Mouse (Mus musculus) ES-CJ7 (cell line): ENCODE data around the gene Mab21l3.
"Not testable (repeated sequence)": the region's sequence is repeated elsewhere in the genome, so short reads cannot be mapped to it uniquely, and the experiment has no call there.

ENCODE experiments used
- DNase-seq: peaks from one replicate; pipeline ENCODE4 v3.0.0; 2011; ENCODE audit warnings: low read depth, low spot score

Mab21l3 gene

GRCm38 (mm10) chr3:101842372-101843094 lies 6.2 kb downstream of the Mab21l3 start:
- DNase-seq = no peak

- DNase-seq = peak; percentile 44
These were observed 9.4 kb downstream of the Mab21l3 start for GRCm38 (mm10) chr3:101839327-101839726.

DNA sequence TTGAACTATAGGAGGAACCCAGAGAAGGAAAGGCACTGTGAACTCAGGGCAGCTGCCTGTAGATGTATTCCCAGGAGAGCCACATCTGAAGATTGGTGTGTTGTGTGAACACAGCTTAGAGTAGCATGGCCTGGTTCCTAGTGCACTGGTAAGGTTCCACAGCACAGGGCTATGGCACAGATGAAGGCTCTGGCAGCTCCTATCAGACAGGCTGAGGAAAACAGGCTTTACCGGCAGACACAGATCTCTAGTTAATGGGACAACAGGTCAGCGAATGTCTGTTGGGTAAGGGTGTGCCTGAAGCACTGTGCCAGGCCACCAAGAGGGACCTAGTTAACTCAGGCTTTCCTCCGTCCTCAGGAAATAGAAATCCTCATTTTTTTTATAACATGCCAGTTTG lies 11.8 kb downstream of the Mab21l3 start:
- no peak for DNase-seq

DNA sequence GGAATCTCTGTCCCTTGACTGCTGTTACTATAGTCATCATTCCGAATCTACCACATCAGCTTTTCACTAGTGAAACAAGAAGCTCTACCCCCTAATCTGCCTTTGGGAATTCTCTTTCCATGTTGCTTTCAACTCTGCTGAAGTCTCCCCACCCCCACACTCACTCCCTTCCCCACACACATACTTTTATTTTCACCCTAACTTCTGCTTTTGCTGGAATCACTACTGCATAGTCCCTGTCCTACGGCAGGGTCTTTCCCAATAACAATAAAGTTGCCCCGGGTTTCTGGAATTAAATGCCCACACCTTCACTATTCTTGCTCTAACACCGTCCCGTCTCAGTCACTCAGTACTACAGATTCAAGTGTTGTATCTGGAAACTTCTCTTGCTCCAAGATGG lies 12.2 kb downstream of the Mab21l3 start:
- DNase-seq = no peak

- DNase-seq = peak; percentile 90
These were observed 12.7 kb downstream of the Mab21l3 start for GRCm38 (mm10) chr3:101836045-101836444.

DNA sequence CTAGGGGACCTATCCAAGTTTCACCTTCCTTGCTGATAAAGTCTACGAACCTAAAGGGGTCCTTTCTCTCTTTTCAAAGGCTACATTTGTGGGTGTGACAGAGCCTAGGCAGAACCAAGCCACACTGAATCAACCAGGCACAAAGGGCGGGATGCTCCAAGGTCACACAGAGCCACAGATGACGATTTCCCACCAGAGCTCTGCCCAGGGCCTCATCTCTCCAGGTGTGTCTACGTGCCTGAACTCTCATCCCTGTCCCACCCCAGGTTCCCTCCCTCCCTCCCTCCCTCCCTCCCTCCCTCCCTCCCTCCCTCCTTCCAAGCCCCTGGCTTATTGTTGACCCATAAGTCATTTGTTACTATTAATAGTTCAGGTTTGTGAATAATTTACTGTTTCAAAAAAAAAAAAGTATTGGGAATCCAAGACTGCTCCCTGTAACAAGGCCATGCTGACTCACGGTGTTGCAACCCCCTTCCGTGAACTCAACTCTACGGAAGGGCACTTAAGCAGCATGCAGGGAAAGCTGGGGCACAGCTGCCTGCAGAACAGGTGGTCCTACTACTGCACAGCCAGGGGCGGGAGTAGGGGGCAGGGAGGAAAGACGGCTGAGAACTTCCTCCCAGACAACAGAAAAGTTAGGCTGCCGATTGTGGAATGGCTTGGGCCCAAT lies 17.4 kb downstream of the Mab21l3 start:
- peak; percentile 22 for DNase-seq

DNA sequence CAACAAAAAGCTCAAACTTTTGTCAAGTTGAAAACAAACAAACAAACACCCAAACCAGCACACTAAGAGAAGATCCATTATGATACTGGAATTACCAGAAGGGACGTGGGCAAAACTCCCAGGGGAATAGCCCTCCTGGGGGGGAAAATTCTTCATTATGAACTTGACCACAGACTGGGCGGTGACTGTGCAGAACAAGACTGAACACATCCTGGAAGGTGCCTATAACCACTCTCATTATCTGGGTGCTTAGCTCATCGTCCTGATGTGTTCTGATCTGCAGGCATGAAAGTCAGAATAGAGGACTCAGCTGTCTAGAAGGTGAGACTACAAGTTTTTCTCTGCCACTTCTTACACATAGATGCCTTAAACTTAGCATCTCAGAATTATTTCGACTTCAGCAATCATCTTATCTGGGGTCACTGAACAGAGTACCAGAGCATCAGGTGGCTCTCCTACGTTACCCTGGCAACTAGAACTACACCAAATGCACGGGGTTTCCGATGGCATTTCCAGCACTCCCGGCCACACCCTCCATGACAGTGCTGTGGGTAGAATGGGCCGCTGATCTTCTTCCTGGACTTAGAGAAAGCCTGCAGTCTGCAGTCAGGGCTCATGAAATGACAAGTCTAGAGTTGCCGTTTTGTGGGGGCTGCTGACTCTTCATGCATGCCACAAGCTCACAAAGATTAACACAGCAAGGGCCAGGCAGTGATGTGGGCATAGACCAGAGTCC lies 18.7 kb downstream of the Mab21l3 start:
- no peak for DNase-seq

GRCm38 (mm10) chr3:101828595-101828994 lies 20.2 kb downstream of the Mab21l3 start:
- DNase-seq = no peak

DNA sequence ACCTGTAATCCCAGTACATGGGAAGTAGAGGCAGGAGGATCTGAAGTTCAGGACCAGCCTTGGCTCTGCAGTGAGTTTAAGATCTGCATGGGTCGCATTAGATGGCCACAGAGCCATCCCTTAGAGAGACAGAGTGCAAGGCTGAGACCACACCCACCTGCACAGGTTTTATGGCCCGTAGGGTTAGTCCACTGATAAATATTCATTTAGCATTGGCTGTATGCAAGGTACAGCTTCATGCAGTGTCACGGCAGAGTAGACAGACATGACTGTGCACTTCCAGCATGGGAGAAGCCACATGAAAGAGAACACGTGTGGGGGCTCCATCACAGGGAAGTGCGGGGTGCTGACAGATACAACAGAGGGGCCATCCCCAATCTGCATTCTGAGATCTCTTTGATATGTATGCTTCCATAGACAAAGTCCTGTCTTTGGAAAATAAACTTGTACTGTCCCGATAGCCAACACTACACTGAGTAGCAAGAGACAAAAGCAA lies 21.5 kb downstream of the Mab21l3 start:
- DNase-seq = no peak

GRCm38 (mm10) chr3:101824338-101824737 lies 24.4 kb downstream of the Mab21l3 start:
- DNase-seq = no peak

DNA sequence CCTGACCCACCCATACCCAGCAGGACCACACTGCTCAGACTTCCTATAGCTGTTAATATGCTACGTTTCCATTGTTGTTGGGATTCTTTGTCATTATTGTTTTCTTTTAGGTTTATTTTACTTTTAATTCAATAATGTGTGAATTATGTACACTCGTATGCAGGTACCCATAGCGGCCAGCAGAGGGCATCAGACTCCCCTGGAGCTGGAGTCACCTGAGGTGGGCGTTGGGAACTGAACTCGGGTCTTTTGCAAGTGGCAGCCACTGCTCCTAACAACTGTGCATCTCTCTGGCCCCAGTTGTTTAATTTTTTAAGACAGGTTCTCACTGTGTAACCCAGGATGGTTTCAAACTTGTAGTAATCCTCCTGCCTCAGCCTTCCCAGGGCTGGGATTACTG lies 26.7 kb downstream of the Mab21l3 start:
- DNase-seq = no peak

DNA sequence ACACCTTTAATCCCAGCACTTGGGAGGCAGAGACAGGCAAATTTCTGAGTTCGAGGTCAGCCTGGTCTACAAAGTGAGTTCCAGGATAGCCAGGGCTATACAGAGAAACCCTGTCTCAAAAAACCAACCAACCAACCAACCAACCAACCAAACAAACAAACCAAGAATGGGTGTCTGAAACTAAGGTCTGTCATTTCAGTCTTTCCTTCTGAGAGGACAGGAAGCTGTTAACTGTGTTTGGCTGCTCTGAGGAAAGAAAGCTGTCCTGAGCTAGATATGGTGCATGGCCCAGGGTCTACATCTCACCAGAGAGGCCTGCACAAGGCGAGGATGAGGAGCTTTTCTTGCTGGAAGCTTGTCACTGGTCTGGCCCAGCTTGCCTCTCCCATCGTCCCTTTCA lies 28.1 kb downstream of the Mab21l3 start:
- not testable (repeated sequence) for DNase-seq

DNA sequence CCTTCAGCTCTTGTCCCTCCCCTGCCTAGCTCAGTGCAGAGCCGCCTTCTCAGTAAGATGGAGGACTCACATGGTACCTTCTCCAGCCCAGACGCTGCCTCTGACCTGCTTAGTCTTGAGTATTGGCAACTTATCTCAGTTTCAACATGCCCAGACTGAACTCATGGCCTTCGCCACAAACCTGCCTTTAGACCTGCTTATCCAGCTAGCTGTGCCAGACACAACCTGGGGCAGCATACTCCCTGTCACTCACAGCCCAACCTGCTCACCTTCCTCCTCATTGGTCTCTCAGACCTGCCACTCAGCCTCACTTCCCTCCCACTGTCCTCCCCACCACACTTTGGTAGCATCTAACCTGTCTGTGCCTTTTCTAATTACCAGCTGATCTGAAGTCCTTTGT lies 32.8 kb downstream of the Mab21l3 start:
- DNase-seq = no peak

DNA sequence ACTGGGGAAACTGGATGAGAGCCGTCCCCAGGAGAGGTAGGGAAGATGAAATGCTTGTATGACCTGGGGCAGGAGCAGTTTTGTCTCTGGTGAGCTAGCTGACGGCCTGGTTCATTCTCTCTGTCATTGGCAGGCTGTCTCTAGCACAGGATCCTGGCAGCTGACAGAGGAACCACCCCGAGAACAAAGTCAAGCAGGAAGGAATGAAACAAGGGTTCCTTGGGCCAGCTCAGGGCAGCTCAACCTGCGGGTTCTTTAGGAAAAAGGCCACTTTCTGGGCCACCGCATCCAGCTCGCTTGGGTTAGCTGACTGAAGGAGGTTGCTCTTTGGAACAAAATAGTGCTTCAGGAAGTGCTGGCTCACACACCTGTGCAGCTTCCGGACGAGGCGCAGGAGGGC lies 34.0 kb downstream of the Mab21l3 start:
- no peak for DNase-seq

DNA sequence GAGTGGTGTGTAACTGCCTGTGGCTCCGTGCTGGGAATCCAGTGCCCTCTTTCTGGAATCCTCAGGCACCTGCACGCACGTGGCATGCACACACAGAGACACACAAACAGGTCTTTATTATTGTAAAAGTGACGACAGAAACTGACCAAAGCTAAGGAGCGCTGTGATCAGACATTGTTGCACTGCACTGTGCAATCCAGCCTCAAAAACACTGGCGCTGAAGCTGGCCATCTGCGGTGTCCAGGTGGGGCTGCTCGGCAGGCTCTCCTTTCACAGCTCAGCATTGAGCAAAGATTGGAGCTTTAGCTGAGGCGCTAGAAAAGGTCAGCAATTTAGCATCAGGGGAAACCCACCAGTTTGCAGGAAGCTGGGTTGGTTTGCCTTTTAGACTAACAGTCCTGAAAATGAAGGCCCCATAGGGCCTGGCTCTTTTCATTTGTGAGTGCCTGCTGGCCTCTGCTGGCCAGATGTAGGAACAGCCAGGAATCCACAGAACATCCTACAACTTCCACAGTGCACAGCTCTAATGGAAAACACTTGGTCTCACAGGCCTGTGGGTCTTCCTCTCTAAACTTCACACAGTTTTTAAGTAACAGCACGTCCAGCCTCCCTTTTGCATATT lies 36.3 kb downstream of the Mab21l3 start:
- DNase-seq = peak; percentile 54

- no peak for DNase-seq
These were observed 36.8 kb downstream of the Mab21l3 start for GRCm38 (mm10) chr3:101811931-101812330.

DNA sequence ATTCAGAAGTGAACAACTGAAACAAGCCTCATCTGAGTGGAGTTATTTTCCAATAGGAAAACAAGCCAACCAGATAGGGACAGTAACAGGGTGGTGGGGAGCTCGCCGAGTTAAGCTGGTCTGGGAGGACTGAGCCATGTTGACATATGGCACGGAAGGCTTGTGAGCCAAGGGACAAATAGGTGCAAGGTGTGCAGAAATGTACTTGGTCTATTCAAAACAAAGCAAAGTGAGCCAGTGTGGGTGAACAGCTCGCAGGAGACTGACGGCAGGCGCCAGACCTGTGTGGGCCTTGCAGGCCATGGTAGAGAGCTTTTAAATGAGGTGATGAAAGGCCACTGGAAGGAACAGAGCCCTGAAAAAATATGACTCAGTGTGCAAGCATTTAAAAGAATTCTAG lies 41.1 kb downstream of the Mab21l3 start:
- DNase-seq = no peak

GRCm38 (mm10) chr3:101806941-101807340 lies 41.8 kb downstream of the Mab21l3 start:
- DNase-seq = no peak

DNA sequence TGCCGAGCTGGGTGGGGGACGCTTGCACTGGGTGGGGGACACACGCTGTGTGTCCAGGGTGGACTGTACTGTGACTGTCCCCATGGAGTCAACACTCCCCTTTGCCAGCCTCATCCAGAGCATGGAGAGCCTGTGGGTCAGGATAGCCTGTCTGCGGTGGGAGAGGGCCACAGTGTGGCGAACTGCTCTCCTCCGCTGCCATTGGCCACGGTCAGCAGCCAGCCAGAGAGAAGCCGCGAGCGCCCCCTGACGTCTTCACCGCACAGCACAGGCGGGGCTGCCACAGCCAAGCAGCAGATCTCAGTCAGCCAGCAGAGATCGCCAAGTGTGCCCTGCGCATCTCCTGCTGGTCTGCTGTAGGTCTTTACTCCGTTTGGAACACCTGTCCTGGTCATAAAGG lies 42.6 kb downstream of the Mab21l3 start:
- DNase-seq = peak; percentile 82

DNA sequence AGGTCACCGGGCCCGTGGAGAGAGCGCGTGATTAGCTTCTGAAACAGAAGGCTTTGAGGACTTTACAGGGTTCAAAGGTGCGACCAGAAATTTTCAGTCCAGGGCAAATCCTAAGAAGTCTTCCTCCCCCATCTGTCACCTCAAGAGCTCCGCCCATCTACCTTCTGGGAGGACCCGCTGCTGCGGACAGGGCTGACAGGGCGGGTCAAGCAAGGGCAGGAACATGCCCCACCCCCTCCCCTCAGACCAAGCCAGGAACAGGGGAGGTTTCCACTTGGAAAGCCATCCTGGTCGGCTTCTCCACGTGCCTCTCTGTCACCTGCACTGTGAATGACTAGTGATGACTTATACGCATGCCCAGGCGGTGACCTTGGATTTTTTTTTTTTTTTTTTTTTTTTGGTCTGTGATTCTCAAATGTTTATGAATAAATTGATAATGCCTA lies 43.2 kb downstream of the Mab21l3 start:
- DNase-seq = peak; percentile 74

DNA sequence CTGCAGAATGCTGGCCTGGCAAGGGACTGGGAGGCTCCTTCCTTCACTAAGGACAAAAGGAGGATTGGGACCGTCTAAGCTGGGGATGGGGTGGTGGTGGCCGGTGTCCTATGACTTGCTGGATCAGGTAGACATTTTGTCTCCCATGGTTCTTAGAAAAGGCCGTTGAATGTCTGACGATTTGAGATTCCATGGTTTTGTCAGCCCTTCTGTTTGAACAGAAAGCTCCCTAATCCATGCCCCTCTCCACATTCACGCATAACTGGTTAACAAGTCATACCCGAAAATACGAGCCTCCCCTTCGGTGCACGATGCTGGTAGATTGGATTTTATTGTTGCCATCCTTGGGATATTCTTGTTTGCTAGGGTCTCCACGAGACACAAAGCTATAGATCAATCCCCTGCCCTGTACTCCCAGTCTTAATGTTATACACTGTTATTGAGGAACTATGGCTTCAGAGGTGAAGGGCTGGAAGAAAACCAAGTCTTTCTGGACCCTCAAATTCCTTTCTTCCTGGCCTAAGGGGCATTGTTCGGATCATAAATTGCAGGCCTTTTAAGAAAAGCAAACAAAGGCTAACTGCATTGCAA lies 43.7 kb downstream of the Mab21l3 start:
- DNase-seq = no peak

DNA sequence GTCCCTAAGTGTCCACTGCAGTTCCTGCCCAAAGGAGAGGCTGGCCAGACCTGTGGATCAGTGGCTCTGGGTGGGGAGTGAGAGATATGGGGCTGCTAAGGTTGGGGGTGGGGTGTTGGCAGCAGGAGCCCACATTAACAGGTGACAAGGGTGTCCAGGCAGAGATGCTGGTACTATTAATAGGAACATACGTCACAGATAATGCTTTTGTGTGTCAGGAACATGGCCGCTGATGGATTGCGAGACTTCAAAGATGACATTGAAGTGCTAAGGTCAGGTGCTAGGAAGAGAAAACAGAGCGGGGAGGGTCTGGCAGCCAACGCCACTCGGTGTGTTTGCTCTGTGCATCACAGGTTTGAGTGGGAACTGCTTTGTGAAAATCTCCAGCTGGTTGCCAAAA lies 44.4 kb downstream of the Mab21l3 start:
- peak; percentile 33 for DNase-seq
